Mouse (Mus musculus) thymus, adult 2 months (tissue): ENCODE measurements around the gene Nmt1.

Source experiments
- CTCF ChIP-seq: fragments of 200-500 bp; IDR thresholded peaks from 2 replicates; pipeline ENCODE4 v1.5.1; 2012; ENCODE audit warnings: mild to moderate bottlenecking, control low read depth, low read length, moderate library complexity, borderline replicate concordance; ENCODE audit not compliant: control insufficient read depth, poor library complexity, insufficient read depth; ENCODE audit errors: extremely low read depth
- POLR2A ChIP-seq: fragments of 200-500 bp; IDR thresholded peaks from 2 replicates; pipeline ENCODE4 v1.6.1; 2012; ENCODE audit warnings: mild to moderate bottlenecking, low read length, control low read depth, moderate library complexity; ENCODE audit not compliant: control insufficient read depth, poor library complexity, insufficient read depth; ENCODE audit errors: extremely low read depth

GRCm38 (mm10) chr11:103111301-103111700, 83.3 kb downstream of the Nmt1 start:
- no peak for TF ChIP-seq POLR2A
- no peak for TF ChIP-seq CTCF
